Mouse (Mus musculus) spleen, adult 2 months (tissue): Measurements from ENCODE around the gene Tns1. TPM values are rescaled to one million over a fixed set of nuclear protein-coding genes. Genes with fewer than 3 reads are reported as not detected.

Experiments used
- DNase-seq, 2 experiments: peaks; one replicate each; pipeline versions ENCODE4 v3.0.0 to v3.0.0-alpha.2; 2012 to 2021; ENCODE audit warnings: low spot score in 2 of 2, low read depth in 1 of 2
- H3K27ac ChIP-seq: fragments of 200-500 bp; 2 replicates; pipeline ENCODE4 v1.5.1; 2012; ENCODE audit warnings: low read length, inconsistent platforms; ENCODE audit not compliant: insufficient read depth
- H3K27me3 ChIP-seq: fragments of 200-500 bp; 2 replicates; pipeline ENCODE4 v1.6.1; 2012; ENCODE audit warnings: mild to moderate bottlenecking, moderate library complexity, low read length, inconsistent platforms; ENCODE audit not compliant: control insufficient read depth, insufficient read depth
- H3K36me3 ChIP-seq: fragments of 200-500 bp; 2 replicates; pipeline ENCODE4 v1.6.1; 2012; ENCODE audit warnings: mild to moderate bottlenecking, low read length, inconsistent platforms; ENCODE audit not compliant: control insufficient read depth, insufficient read depth
- H3K4me1 ChIP-seq: fragments of 200-500 bp; 2 replicates; pipeline ENCODE4 v1.6.1; 2011; ENCODE audit warnings: inconsistent platforms; ENCODE audit not compliant: control insufficient read depth, insufficient read depth, insufficient read length
- H3K4me3 ChIP-seq: fragments of 200-500 bp; 2 replicates; pipeline ENCODE4 v1.5.1; 2011; ENCODE audit warnings: mild to moderate bottlenecking, inconsistent platforms; ENCODE audit not compliant: insufficient read depth, insufficient read length; ENCODE audit errors: extremely low read depth
- CTCF ChIP-seq: fragments of 200-500 bp; IDR thresholded peaks from 2 replicates; pipeline ENCODE4 v1.5.1; 2011; ENCODE audit warnings: mild to moderate bottlenecking, inconsistent platforms; ENCODE audit not compliant: insufficient read depth, insufficient read length, insufficient replicate concordance; ENCODE audit errors: extremely low read depth
- POLR2A ChIP-seq: fragments of 200-500 bp; IDR thresholded peaks from 2 replicates; pipeline ENCODE4 v1.6.1; 2011; ENCODE audit warnings: low read depth, low read length, inconsistent platforms
- WGBS: fragments of 180-500 bp; shearing (Covaris S2); methylation state at CpG from one replicate; pipeline ENCODE4 v1.1.7; 2018; 5-methylcytosine and 5-hydroxymethylcytosine counted together
- polyA plus RNA-seq: library from polyadenylated mRNA; depleted of rRNA; stranded (reverse); fragments of >200 nt; gene quantifications from 2 replicates; pipeline ENCODE4 v1.2.3, GENCODE M21; 2012

Tns1 gene
- polyA plus RNA-seq, 1 experiment = 80.4 TPM

DNA sequence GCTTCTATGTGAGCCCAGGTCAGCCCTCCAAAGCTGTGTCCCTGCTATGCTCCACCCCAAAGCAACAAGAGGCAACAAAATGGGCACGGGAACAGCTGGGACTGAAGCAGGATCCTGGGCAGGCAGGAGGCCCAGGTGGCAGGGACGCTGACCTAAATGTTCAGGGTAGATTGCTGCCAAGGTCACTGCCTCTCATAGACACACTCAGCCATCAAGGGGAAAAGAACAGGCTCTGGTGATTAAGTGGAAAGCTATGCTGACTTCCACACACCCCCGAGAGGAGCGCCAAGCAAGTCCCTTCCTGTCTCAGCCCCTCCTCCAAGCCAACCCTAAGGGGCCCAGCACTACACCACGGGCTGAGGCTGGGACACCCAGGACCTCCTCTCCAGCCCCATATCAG lies 115.8 kb downstream of the Tns1 start:
- peak overlapping the region; percentile 57 for H3K27ac ChIP-seq

DNA sequence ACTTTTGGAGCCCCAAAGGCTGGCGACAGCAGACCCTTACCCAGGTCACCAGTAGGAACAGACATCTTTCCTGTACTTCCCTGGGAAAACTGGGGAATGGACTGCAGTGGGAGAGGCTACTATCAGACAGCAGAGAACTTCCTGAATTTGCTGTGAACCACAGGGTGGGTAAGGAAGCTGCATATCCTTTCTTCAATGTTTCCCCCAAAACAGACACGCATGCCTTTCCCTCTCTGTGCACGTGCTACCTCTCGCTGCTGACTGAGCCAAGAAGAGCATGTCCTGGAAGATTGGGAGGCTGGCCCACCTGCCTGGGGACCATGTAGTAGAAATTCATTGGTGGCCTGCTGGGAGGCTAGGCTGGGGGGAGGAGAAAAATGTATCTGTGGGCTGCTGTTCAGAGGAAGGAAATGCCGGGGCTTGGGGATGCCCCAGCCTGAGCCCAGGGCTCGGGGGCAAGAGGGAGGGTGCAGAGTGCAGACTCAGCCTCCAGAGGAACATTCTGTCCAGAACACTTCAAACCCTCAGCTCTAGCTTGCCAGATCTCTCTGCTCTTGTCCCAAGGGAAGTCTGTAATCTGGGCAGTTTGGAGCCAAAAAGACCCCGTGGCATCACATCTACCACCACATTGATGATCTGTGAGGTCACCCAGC lies 116.7 kb downstream of the Tns1 start:
- H3K4me3 ChIP-seq = no peak overlapping the region
- TF ChIP-seq CTCF = no peak
- 15% methylated on average over 7 of the region's 7 CpGs for WGBS
- no peaks in the 10 kb centered on the region for H3K36me3 ChIP-seq
- H3K27ac ChIP-seq = peak overlapping the region; percentile 57
- no peaks in the 10 kb centered on the region; the same call in 1 of the 2 replicates for H3K4me1 ChIP-seq
- DNase-seq = peak in 1 of 2 experiments; percentile 26
- no peaks in the 10 kb centered on the region for H3K27me3 ChIP-seq

More for the DNA sequence above, 115.8 kb downstream of the Tns1 start:
- no peak overlapping the region for H3K4me3 ChIP-seq
- DNase-seq = no peak
- H3K36me3 ChIP-seq = no peaks in the 10 kb centered on the region
- no peaks in the 10 kb centered on the region for H3K27me3 ChIP-seq
- 29% methylated on average over 5 of the region's 5 CpGs for WGBS
- TF ChIP-seq POLR2A = no peak
- TF ChIP-seq CTCF = no peak
- no peaks in the 10 kb centered on the region; the same call in 1 of the 2 replicates for H3K4me1 ChIP-seq

DNA sequence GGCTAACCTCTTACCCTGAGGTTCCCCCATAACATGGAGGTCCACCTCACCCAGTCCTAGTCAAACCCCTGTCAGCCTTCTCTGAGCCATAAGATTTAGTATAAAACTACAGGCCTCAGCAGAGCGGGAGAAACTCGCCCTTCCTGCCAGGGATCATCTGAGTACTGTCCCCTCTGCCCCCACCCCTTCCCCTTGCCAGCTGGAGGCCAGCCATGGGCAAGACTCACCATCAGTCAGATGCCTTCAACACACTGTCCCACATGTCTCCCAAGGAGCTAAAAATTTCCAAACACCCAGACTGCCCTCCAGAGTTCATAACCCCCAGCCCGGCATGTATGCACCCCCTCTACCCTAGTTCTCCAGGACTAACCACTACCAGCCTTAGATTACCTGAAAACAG lies 119.2 kb downstream of the Tns1 start:
- Histone ChIP-seq H3K4me1 (no peaks in the 10 kb centered on the region; the same call in 1 of the 2 replicates), H3K36me3 (no peaks in the 10 kb centered on the region), H3K27ac (no peak overlapping the region), H3K4me3 (no peak overlapping the region), H3K27me3 (no peaks in the 10 kb centered on the region)
- DNase-seq = no peak
- TF ChIP-seq CTCF (no peak), POLR2A (no peak)
- WGBS = 89% methylated on average over 3 of the region's 3 CpGs

DNA sequence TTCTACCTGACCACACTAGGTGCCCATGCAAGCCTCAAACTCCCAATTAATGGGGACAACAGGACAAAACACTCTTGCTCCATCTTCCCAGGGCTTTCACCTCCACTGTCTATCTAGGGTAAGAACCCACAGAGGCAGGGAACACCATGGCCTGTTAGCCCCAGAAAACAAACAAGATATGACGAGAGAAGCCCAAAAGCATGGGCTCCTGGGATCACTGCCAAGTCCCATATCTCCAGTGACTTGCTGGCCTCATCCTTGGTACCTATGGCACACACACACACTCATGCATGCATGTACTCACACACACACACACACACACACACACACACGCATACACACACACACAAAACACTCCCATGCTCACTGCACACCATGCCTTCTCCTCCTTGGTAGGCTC lies 120.5 kb downstream of the Tns1 start:
- TF ChIP-seq POLR2A = no peak
- 74% methylated on average over 2 of the region's 2 CpGs for WGBS
- H3K27me3 ChIP-seq = no peaks in the 10 kb centered on the region
- no peaks in the 10 kb centered on the region; the same call in 1 of the 2 replicates for H3K4me1 ChIP-seq
- no peaks in the 10 kb centered on the region for H3K36me3 ChIP-seq
- DNase-seq = no peak
- no peak overlapping the region for H3K4me3 ChIP-seq
- no peak overlapping the region for H3K27ac ChIP-seq

DNA sequence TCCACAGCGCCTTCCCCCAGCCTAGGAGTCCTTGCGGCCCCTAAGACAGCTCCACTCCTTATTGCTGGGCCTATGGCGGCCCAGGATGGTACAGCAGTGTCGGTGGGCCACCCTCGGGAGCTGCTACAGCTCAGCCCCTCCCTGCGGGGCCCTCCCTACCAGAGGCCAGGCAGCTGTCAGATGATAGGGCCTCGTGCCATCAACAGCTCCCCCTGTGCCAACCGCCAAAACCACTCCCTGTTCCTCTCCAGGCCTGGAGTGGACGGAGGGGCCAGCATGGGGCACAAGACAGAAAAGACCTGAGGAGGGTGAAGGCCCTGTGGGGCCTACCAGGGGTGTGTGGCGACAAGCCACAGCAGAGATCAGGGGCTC lies 122.8 kb downstream of the Tns1 start:
- H3K4me1 ChIP-seq = no peaks in the 10 kb centered on the region
- no peak for DNase-seq
- no peak for TF ChIP-seq CTCF
- TF ChIP-seq POLR2A = no peak
- H3K27ac ChIP-seq = peak overlapping the region; percentile 44; the same call in 1 of the 2 replicates
- H3K36me3 ChIP-seq = no peaks in the 10 kb centered on the region
- no peak overlapping the region for H3K4me3 ChIP-seq
- no peaks in the 10 kb centered on the region for H3K27me3 ChIP-seq
- WGBS = 27% methylated on average over 10 of the region's 10 CpGs

DNA sequence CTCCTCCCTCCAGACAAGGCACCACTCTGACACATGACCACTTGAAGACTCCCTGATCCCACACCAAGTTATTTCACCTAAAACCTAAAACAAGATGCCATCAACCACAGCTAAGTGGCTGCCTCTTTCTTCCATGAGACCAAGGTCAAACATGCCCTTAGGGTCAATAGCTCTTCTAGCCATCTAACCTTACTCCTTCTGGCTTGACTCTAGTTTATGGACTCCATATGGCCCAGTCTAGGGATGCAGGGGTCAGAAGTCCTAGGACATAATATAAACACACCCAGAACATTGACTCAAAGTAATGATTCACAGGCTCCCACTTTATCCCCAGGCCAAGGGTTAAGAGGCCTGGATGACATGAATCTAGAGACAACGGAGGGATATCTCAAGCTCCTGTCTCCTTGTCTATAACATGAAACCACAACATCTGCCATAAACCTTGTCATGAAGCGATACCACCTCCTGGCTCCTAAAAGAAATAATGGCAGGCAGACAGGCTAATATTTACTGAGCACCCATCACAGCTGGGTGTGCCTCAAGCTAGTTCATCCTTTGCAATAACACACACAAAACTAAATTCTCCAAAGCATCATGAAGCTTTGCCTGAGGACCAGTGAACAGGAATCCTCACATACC lies 123.3 kb downstream of the Tns1 start:
- Histone ChIP-seq H3K4me1 (no peaks in the 10 kb centered on the region), H3K36me3 (no peaks in the 10 kb centered on the region), H3K4me3 (no peak overlapping the region), H3K27ac (peak overlapping the region; percentile 44), H3K27me3 (no peaks in the 10 kb centered on the region)
- TF ChIP-seq CTCF (no peak), POLR2A (no peak)
- no peak for DNase-seq
- 69% methylated on average over 2 of the region's 2 CpGs for WGBS

DNA sequence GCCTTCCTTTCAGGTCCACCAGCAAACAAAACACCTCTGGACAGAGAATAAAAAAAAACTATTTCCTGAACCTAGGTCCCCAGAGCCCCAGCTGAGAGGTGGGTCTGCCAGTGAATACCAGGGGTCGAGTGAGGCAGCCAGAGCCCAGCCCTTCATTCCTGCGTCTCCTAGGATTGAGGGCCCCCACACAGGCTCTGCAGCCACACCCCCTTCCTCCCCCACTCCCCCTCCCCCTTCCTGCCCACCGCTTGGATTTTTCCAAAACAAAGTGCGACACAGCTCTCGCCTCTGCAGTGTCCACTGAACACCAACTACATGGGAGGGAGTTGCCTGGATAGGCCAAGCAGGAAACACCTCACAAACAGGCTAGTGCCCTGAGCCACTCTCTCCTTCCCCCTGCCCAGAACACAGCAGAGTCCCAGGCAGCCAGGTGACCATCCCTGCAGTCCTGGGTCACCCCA lies 124.0 kb downstream of the Tns1 start:
- DNase-seq = no peak
- Histone ChIP-seq H3K27ac (peak overlapping the region; percentile 60), H3K4me1 (no peaks in the 10 kb centered on the region), H3K4me3 (no peak overlapping the region), H3K36me3 (no peaks in the 10 kb centered on the region), H3K27me3 (no peaks in the 10 kb centered on the region)
- TF ChIP-seq POLR2A (no peak), CTCF (no peak)
- WGBS = 32% methylated on average over 5 of the region's 5 CpGs
